Mouse (Mus musculus) adrenal gland, adult 2 months (tissue): ENCODE measurements around the gene Foxp1. TPM values are rescaled to one million over a fixed set of nuclear protein-coding genes. Genes with fewer than 3 reads are reported as not detected.

ENCODE experiments used
- DNase-seq: peaks from one replicate; pipeline ENCODE4 v3.0.0; 2021
- polyA plus RNA-seq: library from polyadenylated mRNA; depleted of rRNA; stranded (reverse); fragments of >200 nt; gene quantifications from 2 replicates; pipeline ENCODE4 v1.2.3, GENCODE M21; 2012
- total RNA-seq, 2 experiments: library from RNA; stranded (reverse); gene quantifications; 2 replicates each; pipeline ENCODE4 v1.2.3; 2021

Gene Foxp1
- total and polyA plus RNA-seq, 3 experiments, result 38.7 to 44.1 (median 41.4) TPM

DNA sequence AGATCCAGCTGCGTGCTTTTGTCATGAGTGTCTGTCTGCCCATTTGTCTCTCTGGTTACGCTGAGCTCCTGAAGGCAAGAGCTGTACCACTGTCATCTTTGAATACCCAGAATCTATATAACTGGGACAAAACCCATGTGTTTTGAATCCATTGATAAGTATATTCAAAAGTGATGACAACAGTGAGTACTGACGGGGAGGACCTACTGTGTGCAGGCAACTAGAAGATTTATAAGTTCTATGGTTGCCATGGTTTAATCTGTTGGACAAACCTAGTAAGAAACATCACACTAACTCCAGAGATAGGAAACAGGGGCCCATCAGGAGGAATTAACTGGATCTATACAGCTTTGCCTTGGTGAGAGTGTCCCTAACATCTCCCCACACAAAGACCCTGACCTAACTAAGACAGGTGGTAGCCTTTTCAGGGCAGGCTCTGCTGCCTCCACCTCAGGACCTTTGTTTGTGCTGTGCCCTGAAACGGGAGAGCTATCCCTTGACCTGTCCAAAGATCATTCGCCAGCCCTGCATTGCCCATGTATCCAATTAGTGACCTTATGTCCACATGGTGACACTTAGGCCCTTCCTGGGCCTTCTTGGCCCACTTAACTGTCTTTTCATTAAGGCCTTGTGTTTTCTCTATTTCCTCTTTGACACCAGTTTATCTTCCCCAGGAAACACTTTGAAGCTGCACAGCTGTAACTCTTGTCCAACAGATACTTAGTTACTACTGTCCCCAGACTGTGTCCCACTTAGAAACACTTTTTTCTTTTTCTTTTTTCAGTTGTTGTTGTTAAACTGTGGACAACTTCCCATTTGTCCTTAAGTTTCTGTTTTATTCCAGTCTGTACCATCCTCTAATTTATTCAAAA, 530.4 kb downstream of the Foxp1 start:
- no peak for DNase-seq

- DNase-seq, result no peak
Observed at GRCm38 (mm10) chr6:98987533-98988169, 534.9 kb downstream of the Foxp1 start.

DNA sequence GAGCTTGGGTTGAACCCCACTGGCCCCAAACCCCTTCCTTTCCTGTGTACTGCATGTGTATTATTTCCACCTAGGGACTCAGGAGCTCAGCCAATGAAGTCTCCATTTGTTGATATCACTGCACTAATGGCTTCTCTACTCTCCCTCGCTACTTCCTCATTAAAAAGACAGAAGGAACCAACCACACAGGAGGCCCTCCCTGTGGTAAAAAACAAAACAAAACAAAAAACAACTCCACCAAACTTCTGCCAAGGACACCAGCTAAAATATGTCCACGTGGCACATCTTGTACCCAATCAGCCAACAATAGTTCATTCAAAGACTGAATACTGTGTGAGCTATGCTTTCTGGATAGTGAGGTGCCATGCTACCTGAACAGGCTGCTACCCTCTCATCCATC, 537.1 kb downstream of the Foxp1 start:
- no peak for DNase-seq

DNA sequence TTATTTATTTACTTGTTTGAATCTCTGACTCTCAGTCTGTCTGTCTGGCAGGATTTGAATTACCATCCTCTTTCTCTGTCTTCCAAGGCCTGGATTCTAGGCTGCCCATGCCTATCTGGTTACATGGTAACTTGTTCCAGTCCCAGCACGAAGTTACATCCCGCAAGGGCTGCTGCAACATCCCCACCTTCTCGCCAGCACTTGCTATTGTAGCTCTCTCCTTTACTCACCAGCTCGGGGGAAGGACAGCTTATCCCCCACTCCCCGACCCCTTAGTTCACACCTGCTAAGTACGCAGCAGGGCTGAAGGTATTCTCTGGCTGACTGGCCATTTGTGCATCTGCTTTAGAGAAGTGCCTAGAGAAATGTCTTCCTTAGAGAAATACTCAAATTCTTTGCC, 537.9 kb downstream of the Foxp1 start:
- DNase-seq, result no peak

DNA sequence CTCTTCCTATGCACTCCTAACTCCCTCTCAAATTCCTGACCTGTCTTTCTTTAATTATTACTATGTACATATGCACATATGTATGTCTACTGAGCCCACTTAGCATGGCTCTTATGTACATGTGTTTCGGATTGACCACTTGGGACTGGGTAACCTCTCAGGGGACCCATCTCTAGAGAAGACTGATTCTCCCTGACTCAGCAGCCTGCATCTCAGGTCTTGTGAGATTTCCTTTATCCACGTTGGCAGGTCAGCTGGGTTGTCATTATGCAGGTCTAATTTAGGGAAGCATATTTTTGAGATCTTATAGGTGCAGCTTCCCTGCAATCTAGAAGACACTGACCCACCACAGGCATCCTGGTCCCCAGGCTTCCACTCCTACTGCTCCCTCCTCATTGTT, 538.5 kb downstream of the Foxp1 start:
- DNase-seq, result no peak

DNA sequence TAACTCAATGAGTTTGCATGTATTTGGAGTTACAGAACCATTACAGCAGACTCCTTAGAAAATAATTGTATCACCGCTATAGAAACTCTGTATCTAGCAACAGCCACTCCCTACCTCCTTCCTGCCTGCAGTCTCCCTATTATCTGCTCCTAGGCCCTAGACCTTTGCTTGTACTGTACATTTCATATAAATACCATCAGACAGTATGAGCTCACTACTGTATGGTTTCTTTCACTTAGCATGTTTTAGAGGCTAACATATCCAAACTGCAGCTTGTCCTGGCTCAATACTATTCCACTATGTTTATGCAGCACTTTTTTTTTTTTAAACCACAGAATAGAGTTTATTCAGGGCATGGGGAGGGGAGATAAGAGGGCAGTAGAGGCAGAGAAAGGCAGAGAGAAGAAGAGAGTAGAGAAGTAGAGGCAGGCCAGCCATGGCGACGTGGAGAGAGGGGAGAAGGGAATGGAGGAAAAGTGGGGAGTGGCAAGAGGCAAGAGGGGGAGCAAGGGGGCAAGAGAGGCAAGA, 539.1 kb downstream of the Foxp1 start:
- no peak for DNase-seq

GRCm38 (mm10) chr6:98981265-98981664, 541.3 kb downstream of the Foxp1 start:
- DNase-seq, result no peak

GRCm38 (mm10) chr6:98980432-98980831, 542.1 kb downstream of the Foxp1 start:
- no peak for DNase-seq

DNA sequence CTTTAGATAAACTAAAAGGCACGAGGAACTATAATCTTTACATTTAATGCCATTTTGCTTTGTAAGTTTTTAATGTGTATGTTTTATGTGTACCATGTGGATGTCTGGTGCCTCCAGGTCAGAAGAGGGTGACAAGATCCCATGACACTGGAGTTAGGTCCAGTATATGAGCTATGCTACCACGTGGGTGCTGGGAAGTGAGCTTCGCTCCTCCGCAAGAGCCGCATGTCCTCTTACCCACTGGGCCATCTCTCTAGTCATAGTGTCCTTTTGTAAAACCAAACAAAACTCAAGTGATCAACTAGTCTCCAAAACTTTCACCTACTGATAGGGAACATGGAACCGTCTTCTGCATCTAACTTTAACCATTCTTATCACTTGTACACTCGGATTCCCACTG, 542.5 kb downstream of the Foxp1 start:
- DNase-seq, result no peak

GRCm38 (mm10) chr6:98977806-98978205, 544.7 kb downstream of the Foxp1 start:
- no peak for DNase-seq

GRCm38 (mm10) chr6:98975918-98976317, 546.6 kb downstream of the Foxp1 start:
- DNase-seq, result no peak

DNA sequence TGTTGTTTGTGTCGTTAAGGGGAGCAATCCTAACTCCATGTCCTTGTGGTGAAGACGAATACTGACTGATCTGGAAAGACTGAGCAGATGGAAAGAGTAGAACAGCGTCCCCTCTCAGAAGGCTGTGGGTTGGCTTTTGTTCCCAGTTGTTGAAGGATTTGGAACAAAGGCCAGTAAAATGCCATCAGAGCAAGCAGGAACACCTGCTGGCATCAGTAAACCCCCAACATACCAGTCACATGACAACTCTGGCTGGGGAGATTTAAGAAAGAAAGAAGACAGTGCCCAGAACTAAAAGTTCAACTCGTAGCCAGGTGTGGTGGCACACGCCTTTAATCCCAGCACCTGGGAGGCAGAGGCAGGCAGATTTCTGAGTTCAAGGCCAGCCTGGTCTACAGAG, 549.1 kb downstream of the Foxp1 start:
- no peak for DNase-seq

- no peak for DNase-seq
Observed at GRCm38 (mm10) chr6:98972404-98972803, 550.1 kb downstream of the Foxp1 start.

- no peak for DNase-seq
Observed at GRCm38 (mm10) chr6:98959333-98959732, 563.2 kb downstream of the Foxp1 start.

GRCm38 (mm10) chr6:98956522-98957169, 565.9 kb downstream of the Foxp1 start:
- no peak for DNase-seq

DNA sequence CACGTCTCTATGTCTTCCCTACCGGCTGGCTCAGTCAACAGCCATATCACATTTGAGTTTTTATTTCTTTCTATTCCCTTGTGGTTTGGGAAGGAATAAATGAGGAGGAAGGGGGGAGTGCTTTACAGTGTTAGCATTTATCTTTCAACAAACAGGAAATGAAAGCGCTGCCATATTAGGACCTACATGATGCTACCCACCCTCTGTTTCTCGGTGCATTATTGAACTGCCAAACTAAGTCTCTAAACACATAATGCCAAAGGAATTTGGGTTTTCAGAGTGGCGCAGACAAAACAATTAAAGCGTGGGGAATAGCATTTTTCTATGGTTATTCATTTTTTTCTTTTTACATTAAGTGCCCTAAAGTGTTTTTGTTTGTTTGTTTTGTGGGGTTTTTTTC, 566.8 kb downstream of the Foxp1 start:
- DNase-seq, result no peak

- peak; percentile 55 for DNase-seq
Observed at GRCm38 (mm10) chr6:98954439-98954838, 568.1 kb downstream of the Foxp1 start.

GRCm38 (mm10) chr6:98949703-98950191, 572.8 kb downstream of the Foxp1 start:
- peak; percentile 83 for DNase-seq

DNA sequence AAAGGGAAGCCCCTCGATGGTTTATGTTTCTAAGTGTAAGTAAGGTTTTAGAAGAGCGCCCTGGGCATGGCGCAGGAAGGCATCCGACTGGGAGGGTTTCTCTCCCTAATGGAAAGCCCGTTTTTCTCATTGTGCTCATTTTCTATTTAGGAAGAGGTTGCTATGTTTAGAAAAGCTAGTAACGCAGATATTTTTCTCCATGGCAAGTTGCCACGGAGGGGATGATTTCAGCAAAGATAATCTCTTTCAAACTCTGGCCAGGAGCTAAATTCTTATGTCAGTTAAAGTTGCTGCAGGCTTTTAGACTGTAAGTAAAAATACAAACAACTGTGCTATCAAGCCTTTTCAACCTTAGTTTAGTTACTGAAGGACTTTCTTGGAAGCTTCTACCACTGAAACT, 573.2 kb downstream of the Foxp1 start:
- peak; percentile 28 for DNase-seq

DNA sequence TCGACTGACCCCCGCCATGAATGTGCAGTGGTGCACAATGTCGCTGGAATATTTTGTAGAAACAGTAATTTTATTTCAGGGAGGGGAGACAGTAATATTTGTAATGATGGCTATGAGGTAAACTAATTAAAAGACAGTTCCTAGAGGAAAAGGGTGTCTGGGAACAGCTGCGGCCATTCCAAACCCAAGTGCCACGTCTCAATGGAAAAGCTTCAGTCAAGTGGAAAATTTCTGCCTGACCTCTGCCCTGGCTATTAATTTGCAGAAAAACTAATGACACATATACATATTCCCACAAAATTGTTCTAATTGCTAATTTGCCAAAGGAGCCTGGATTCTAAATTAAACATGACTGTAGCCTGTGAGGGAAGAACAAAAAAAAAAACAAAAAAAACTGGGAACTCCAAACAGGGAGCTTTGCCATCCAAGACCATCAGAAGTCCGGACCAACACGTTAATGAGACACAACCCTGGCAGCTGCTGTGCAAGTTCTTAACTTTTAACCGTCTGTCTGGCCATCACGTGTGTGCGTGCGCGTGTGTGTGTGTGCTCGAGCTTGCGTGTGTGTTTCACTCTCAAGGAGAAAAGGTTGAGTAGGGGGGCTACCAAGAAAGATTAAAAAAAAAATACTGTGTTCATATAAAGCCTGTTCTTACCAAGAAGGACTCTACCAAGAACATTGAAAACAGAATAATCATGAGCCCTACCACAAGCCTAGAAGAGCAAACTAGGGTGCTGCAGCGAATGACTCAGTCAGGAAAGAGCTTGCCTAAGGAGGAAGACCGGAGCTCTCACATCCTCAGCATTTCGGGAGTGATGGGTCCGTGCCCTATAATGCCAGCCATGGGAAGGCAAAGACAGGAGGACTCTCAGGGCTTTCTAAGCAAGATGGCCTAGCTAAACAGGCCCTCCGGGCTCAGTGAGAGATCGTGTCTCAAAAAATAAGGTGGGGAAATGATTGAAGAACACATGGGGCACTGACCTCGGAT, 574.1 kb downstream of the Foxp1 start:
- no peak for DNase-seq

DNA sequence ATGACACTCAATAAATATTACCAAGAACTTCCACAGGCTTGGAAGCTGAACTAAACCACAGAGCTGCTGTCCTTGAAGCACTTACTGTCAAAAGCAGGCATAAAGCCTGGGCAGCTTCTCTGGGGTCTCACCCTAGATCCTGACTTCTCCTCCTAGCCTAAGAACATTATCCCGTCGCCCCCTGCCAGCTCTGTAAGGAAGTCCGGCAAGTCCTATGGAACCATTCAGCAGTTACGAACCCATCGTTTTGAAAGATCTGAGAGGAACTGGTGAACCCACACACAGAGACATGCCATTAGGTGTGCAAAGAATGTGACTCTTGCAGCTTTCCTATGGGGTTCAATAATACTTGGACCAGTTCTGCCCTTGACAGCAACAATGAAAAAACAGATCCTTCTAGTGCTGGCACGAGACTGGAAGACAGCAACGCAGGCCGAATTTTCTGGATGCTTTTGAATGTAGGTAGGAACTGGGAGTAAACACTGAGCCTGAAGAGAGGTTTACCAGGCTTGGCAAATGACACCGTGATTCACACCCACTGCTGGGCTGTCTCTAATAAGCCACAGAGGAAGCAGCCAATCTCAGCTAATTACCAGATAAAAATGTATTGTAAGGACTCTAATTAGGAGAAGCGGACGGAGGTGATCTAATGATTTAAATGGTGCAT, 574.9 kb downstream of the Foxp1 start:
- DNase-seq, result no peak
